7 mouse cellular contexts compared by ENCODE assay signal in genomic region chr19:4756193-4756911, GRCm38 (mm10). TPM values are rescaled to one million over a fixed set of nuclear protein-coding genes. Genes with fewer than 3 reads are reported as not detected.
A peak's percentile ranks its signal among the peaks of the same experiment; 100 is the strongest.
DNase-seq lines count a peak whose midpoint lies in the region; ATAC-seq lines count a peak whose summit lies in the region.

Gene Rbm4b (plus strand): TSS chr19:4756497.

- WGBS in intestine, embryonic 15.5 days: under 1% methylated on average over 65 of the region's 65 CpGs
- 0% methylated on average over 65 of the region's 65 CpGs for WGBS in midbrain, embryonic 10.5 days

- peak within 1 kb of the TSS; percentile 67 for H3K9ac ChIP-seq in intestine, embryonic 15.5 days

- H3K4me3 ChIP-seq in intestine, embryonic 15.5 days (replicated peaks): peak within 1 kb of the TSS; percentile 68
- peak within 1 kb of the TSS; percentile 76 for H3K4me3 ChIP-seq in midbrain, embryonic 10.5 days

- H3K4me1 ChIP-seq in intestine, embryonic 15.5 days (replicated peaks): peaks cover 11% of the 10 kb centered on the region
- peaks cover 34% of the 10 kb centered on the region for H3K4me1 ChIP-seq in midbrain, embryonic 10.5 days

- intact Hi-C loops in left cerebral cortex, postnatal 25 days (cut with DNase I): loop anchor here (1.0 to 2.0 kb wide), 3 partner anchors 55 to 150 kb away; partner anchors contain the start of genes Bbs1, Gm21992 and Rbm14

- ATAC-seq in intestine, embryonic 15.5 days: peak; percentile 98

- H3K36me3 ChIP-seq in intestine, embryonic 15.5 days: no peaks in the 10 kb centered on the region
- peaks cover 47% of the 10 kb centered on the region for H3K36me3 ChIP-seq in midbrain, embryonic 10.5 days

- no peaks in the 10 kb centered on the region for H3K9me3 ChIP-seq in intestine, embryonic 15.5 days
- H3K9me3 ChIP-seq in midbrain, embryonic 10.5 days (replicated peaks): no peaks in the 10 kb centered on the region

- H3K4me2 ChIP-seq in intestine, embryonic 15.5 days (replicated peaks): peak within 1 kb of the TSS; percentile 84

- H3K27ac ChIP-seq in intestine, embryonic 15.5 days: peak within 1 kb of the TSS; percentile 96
- H3K27ac ChIP-seq in midbrain, embryonic 10.5 days (replicated peaks): peak within 1 kb of the TSS; percentile 99

- peak; percentile 97 to 98 for DNase-seq in adrenal gland, adult (ENCODE audit: inconsistent age in 2 of 2, low spot score in 1 of 2)
- peak; percentile 99 for DNase-seq in embryo, embryonic 10.5 days (ENCODE audit: low spot score)
- DNase-seq in gastrocnemius, postnatal 25 days: peak; percentile 97
- peak; percentile 97 for DNase-seq in left cerebral cortex, postnatal 25 days (ENCODE audit: low spot score in 2 of 2)
- peak; percentile 99 for DNase-seq in midbrain, embryonic 10.5 days (ENCODE audit: low spot score)
- peak; percentile 99 for DNase-seq in right cerebral cortex, postnatal 4 days

- H3K27me3 ChIP-seq in intestine, embryonic 15.5 days (replicated peaks): no peaks in the 10 kb centered on the region
- H3K27me3 ChIP-seq in midbrain, embryonic 10.5 days (ENCODE audit: low read depth, poor library complexity, severe bottlenecking): no peaks in the 10 kb centered on the region

RNA-seq across cellular contexts. Expression of gene Rbm4b, which starts in this region (rescaled TPM):
- total RNA-seq in gastrocnemius, postnatal 25 days (2021): 1 to 10 TPM; 1.9 to 2.1 TPM
- 47.1 and 47.4 TPM in 2 replicates for polyA plus RNA-seq in intestine, embryonic 15.5 days (2015; fragmentation: Nextera tagmentation; extraction: Ambion mirVana)
- 10 to 100 TPM; 16.5 to 18.9 TPM for total RNA-seq in left cerebral cortex, postnatal 25 days (2021)
- 110 and 134 TPM in 2 replicates for polyA plus RNA-seq in midbrain, embryonic 10.5 days (2016; fragmentation: Nextera tagmentation; extraction: Ambion mirVana)

Comparison
In these comparisons a context has a peak if more than half of its experiments do, and no peak if none do; other contexts are left out.
1. Peak in every context shown above with its lines: DNase-seq, ATAC-seq, H3K4me3 ChIP-seq and H3K27ac ChIP-seq.
2. RNA of gene Rbm4b (total RNA-seq): 16.5 to 18.9 TPM in left cerebral cortex, postnatal 25 days; 1.9 to 2.1 TPM in gastrocnemius, postnatal 25 days; every median in the first group is over 4 times any median in the second.